In the genomic region with DNA sequence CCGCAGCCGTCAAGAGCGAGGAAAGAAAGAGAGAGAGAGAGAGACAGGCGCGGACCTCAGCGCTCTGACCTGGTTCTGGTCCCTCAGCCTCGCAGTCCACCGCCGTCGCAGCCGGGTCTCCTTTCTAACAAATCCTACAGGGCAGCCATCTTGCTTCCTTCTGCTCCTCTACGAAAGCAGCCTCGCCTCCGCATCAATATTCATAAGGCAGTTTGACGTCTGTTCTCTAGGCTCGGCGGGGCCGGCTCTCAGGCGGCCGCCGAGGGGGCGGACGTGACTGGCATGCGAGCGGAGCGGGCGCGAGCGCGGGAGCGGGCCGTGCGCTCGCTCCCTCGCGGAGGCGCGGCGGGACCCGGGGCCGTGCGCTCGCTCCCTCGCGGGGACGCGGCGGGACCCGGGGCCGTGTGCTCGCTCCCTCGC, we compare ENCODE assay signal across 8 mouse cellular contexts. TPM values are rescaled to one million over a fixed set of nuclear protein-coding genes. Genes with fewer than 3 reads are reported as not detected.
DNase-seq lines count a peak whose midpoint lies in the region; ATAC-seq and TF ChIP-seq lines count a peak whose summit lies in the region.

No protein-coding gene starts in this region.

- H3K4me3 ChIP-seq in embryonic facial prominence, embryonic 13.5 days: peak overlapping the region; percentile 79
- H3K4me3 ChIP-seq in kidney, embryonic 14.5 days (ENCODE audit: low read length): peak overlapping the region; percentile 70
- H3K4me3 ChIP-seq in limb, embryonic 15.5 days: peak overlapping the region; percentile 79
- H3K4me3 ChIP-seq in midbrain, postnatal 0 days (ENCODE audit: low read depth, low read length): peak overlapping the region; percentile 79

- no peak for TF ChIP-seq CTCF in midbrain, postnatal 0 days (IDR thresholded peaks at IDR 0.05)

- peak overlapping the region; percentile 97 for H3K27ac ChIP-seq in embryonic facial prominence, embryonic 13.5 days
- peak overlapping the region; percentile 87 for H3K27ac ChIP-seq in kidney, embryonic 14.5 days (ENCODE audit: low read depth, low read length)
- H3K27ac ChIP-seq in limb, embryonic 15.5 days: peak overlapping the region; percentile 98
- H3K27ac ChIP-seq in midbrain, postnatal 0 days (ENCODE audit: low read depth, low read length): peak overlapping the region; percentile 90

- peaks cover 14% of the 10 kb centered on the region for H3K4me1 ChIP-seq in embryonic facial prominence, embryonic 13.5 days
- H3K4me1 ChIP-seq in kidney, embryonic 14.5 days (ENCODE audit: control insufficient read depth, insufficient read depth, low read length): peaks cover 4% of the 10 kb centered on the region; the same call in 1 of the 2 replicates
- peaks cover 12% of the 10 kb centered on the region; the same call in 1 of the 2 replicates for H3K4me1 ChIP-seq in limb, embryonic 15.5 days
- H3K4me1 ChIP-seq in midbrain, postnatal 0 days (ENCODE audit: insufficient read depth, low read length): peaks cover 3% of the 10 kb centered on the region; the same call in 1 of the 2 replicates

- no peaks in the 10 kb centered on the region for H3K9me3 ChIP-seq in embryonic facial prominence, embryonic 13.5 days
- H3K9me3 ChIP-seq in kidney, embryonic 14.5 days (ENCODE audit: control insufficient read depth, low read length): no peaks in the 10 kb centered on the region
- H3K9me3 ChIP-seq in limb, embryonic 15.5 days: no peaks in the 10 kb centered on the region
- no peaks in the 10 kb centered on the region for H3K9me3 ChIP-seq in midbrain, postnatal 0 days (ENCODE audit: low read length)

- DNase-seq in 3T3-L1 (ENCODE audit: low read depth, low spot score): peak; percentile 81
- peak; percentile 86 for DNase-seq in adrenal gland, postnatal 25 days
- peak; percentile 90 to 92 for DNase-seq in heart, adult 9 months (ENCODE audit: low spot score in 2 of 2)
- DNase-seq in midbrain, postnatal 0 days (ENCODE audit: low spot score): peak; percentile 97
- peak; percentile 55 to 58 for DNase-seq in spleen, postnatal 14 days (ENCODE audit: low spot score in 2 of 2)

- peak overlapping the region; percentile 73 for H3K4me2 ChIP-seq in embryonic facial prominence, embryonic 13.5 days
- peak overlapping the region; percentile 82 for H3K4me2 ChIP-seq in kidney, embryonic 14.5 days (replicated peaks; ENCODE audit: low read depth, low read length)
- peak overlapping the region; percentile 67 for H3K4me2 ChIP-seq in limb, embryonic 15.5 days
- peak overlapping the region; percentile 71 for H3K4me2 ChIP-seq in midbrain, postnatal 0 days (ENCODE audit: low read depth, low read length, poor library complexity, severe bottlenecking)

- H3K9ac ChIP-seq in embryonic facial prominence, embryonic 13.5 days: peak overlapping the region; percentile 86
- H3K9ac ChIP-seq in kidney, embryonic 14.5 days (ENCODE audit: low read depth, low read length): peak overlapping the region; percentile 84
- peak overlapping the region; percentile 74 for H3K9ac ChIP-seq in limb, embryonic 15.5 days
- H3K9ac ChIP-seq in midbrain, postnatal 0 days (replicated peaks; ENCODE audit: low read length, poor library complexity, severe bottlenecking): peak overlapping the region; percentile 72

- under 1% methylated on average over 31 of the region's 52 CpGs for WGBS in embryonic facial prominence, embryonic 13.5 days
- WGBS in kidney, embryonic 14.5 days: under 1% methylated on average over 45 of the region's 52 CpGs
- WGBS in limb, embryonic 15.5 days: 0% methylated on average over 52 of the region's 52 CpGs
- under 1% methylated on average over 45 of the region's 52 CpGs for WGBS in midbrain, postnatal 0 days

- H3K27me3 ChIP-seq in embryonic facial prominence, embryonic 13.5 days: no peaks in the 10 kb centered on the region
- no peaks in the 10 kb centered on the region for H3K27me3 ChIP-seq in kidney, embryonic 14.5 days (ENCODE audit: control insufficient read depth, insufficient read depth, low read length)
- no peaks in the 10 kb centered on the region for H3K27me3 ChIP-seq in limb, embryonic 15.5 days
- H3K27me3 ChIP-seq in midbrain, postnatal 0 days (ENCODE audit: insufficient read depth, low read length): no peaks in the 10 kb centered on the region

- peak; percentile 92 for ATAC-seq in embryonic facial prominence, embryonic 13.5 days (ENCODE audit: insufficient number of reproducible peaks, insufficient read depth, low FRiP score, low TSS enrichment, low read depth)
- peak; percentile 94 for ATAC-seq in kidney, embryonic 14.5 days (ENCODE audit: low FRiP score, low TSS enrichment)
- peak; percentile 91 for ATAC-seq in limb, embryonic 15.5 days (ENCODE audit: insufficient number of reproducible peaks, low FRiP score, low TSS enrichment, low read depth)
- ATAC-seq in midbrain, postnatal 0 days (ENCODE audit: low FRiP score): peak; percentile 97

- H3K36me3 ChIP-seq in embryonic facial prominence, embryonic 13.5 days: no peaks in the 10 kb centered on the region
- H3K36me3 ChIP-seq in kidney, embryonic 14.5 days (ENCODE audit: control insufficient read depth, insufficient read depth, low read length): no peaks in the 10 kb centered on the region
- no peaks in the 10 kb centered on the region for H3K36me3 ChIP-seq in limb, embryonic 15.5 days
- H3K36me3 ChIP-seq in midbrain, postnatal 0 days (ENCODE audit: insufficient read depth, low read length): no peaks in the 10 kb centered on the region

RNA-seq across cellular contexts. Expression of a gene that starts 0.8 kb away (rescaled TPM):
- 41.9 and 53.8 TPM in 2 replicates for total RNA-seq in adrenal gland, postnatal 25 days (2021)
- polyA plus RNA-seq in embryonic facial prominence, embryonic 13.5 days (2015; fragmentation: Nextera tagmentation; extraction: Ambion mirVana): 21.1 and 23.4 TPM in 2 replicates
- polyA plus RNA-seq in kidney, embryonic 14.5 days (2014; fragmentation: Nextera tagmentation; extraction: Ambion mirVana): 20.2 and 24.8 TPM in 2 replicates
- polyA plus RNA-seq in limb, embryonic 15.5 days (2015; fragmentation: Nextera tagmentation; extraction: Ambion mirVana): 15.8 and 16.2 TPM in 2 replicates
- total RNA-seq in midbrain, postnatal 0 days (2014; rRNA removed): 46.5 and 49.1 TPM in 2 replicates
- polyA plus RNA-seq in midbrain, postnatal 0 days (2015; fragmentation: Nextera tagmentation; extraction: Ambion mirVana): 12.6 and 17.2 TPM in 2 replicates

Comparison
In these comparisons a context has a peak if more than half of its experiments do, and no peak if none do; other contexts are left out.
1. Peak in every context shown above with its lines: DNase-seq, ATAC-seq, H3K4me3 ChIP-seq and H3K27ac ChIP-seq.